Mouse (Mus musculus): Measurements from ENCODE around the gene Nudt13.

DNA sequence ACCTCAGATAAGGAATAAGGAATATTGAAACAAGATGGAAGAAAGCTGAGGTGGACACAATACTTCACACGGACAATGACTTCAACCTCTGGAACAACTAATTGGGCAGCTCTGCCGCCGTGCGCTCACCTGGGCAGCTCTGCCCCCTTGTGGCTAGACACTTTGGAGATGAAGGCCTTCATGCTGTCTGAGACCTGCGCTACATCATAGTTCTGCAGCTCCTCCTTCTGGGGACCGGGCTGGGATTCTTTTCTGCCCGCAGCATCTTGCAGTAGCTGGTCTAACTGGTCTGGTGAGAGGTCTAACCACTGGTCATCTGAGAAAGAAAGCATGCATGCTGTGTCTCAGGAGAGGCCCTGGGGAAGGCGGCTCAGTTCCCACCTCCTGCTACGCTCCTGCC lies 34.0 kb downstream of the Nudt13 start:
- TF ChIP-seq USF1 (IDR thresholded peaks at IDR 0.05; ENCODE audit: low read depth) (no peak), CEBPB (IDR thresholded peaks at IDR 0.05; ENCODE audit: low read depth) (no peak), CTCF (IDR thresholded peaks at IDR 0.05; ENCODE audit: control insufficient read depth, insufficient read depth, insufficient read length) (no peak), MAX (IDR thresholded peaks at IDR 0.05) (no peak), MYOG (IDR thresholded peaks at IDR 0.05; ENCODE audit: control insufficient read depth, extremely low read depth, insufficient read length) (no peak), MYOD1 (IDR thresholded peaks at IDR 0.05; ENCODE audit: control insufficient read depth, insufficient read length, low read depth) (no peak), FOSL1 (IDR thresholded peaks at IDR 0.05; ENCODE audit: insufficient read depth, low read length, poor library complexity, severe bottlenecking) (no peak)
